Mouse (Mus musculus): ENCODE measurements around the gene Grip1. TPM values are rescaled to one million over a fixed set of nuclear protein-coding genes. Genes with fewer than 3 reads are reported as not detected.

Gene Grip1
- polyA plus RNA-seq, 1 experiment from 2014 or later: 18.5 TPM

DNA sequence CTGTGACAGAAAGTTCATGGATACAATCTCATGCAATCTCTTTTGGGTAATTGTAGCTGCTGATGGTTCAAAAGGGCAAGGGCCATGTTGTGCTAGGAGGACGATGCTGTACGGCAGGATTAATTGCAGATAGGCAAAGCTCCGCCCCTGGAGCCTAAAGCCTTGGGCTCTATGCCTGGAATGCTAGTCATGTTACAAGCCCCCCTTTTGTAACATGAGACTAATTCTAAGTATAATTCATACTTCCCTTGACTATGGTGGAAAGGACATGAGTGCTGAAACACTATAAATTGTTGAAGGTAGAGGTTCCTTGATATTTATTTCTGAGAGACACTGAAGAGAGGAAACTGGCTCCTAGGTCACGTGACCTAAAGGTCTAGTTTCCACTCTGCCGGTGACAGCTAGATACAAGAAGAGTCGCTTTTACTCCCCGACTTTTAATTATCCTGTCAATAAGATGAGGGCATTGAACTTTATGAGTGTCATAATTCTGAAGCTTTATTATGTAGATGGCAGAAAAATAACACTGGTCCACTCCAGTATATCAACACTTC, 399.0 kb downstream of the Grip1 start:
- no peak overlapping the region for H3K4me3 ChIP-seq (replicated peaks; ENCODE audit: low read length)
- ATAC-seq (ENCODE audit: low FRiP score) (no peak), DNase-seq (ENCODE audit: low spot score) (no peak)
- no peaks in the 10 kb centered on the region for H3K36me3 ChIP-seq (replicated peaks; ENCODE audit: control insufficient read depth, insufficient read depth)
- 87% methylated on average over 7 of the region's 7 CpGs for WGBS
- no peaks in the 10 kb centered on the region for H3K9me3 ChIP-seq (ENCODE audit: control insufficient read depth, low read length)
- no peak overlapping the region for H3K27ac ChIP-seq
- H3K4me2 ChIP-seq (replicated peaks): no peak overlapping the region
- H3K9ac ChIP-seq: no peak overlapping the region
- no peaks in the 10 kb centered on the region for H3K27me3 ChIP-seq (ENCODE audit: control insufficient read depth, insufficient read depth, low read length)
- no peaks in the 10 kb centered on the region for H3K4me1 ChIP-seq (replicated peaks; ENCODE audit: control insufficient read depth, insufficient read depth, low read length)

DNA sequence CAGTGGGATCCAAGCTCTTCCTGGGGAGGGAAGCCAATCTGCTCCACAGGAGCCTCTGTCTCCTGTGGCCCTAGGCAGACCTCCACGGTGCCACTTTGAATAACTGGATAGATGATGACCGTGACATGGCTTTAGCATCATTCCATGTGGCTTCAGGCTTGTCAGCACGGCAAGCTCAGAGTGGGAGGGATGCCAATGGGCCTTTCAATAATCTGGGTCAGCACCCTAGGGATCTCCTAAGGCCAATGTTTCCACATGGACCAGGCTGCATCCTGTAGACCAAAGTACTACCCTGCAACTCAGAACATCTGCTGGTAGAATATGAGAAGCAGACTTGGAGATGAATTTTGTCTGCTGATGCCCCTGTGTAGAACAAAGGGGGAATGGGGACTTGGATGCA, 414.1 kb downstream of the Grip1 start:
- no peaks in the 10 kb centered on the region for H3K4me1 ChIP-seq (replicated peaks; ENCODE audit: control insufficient read depth, insufficient read depth, low read length)
- H3K4me2 ChIP-seq (replicated peaks): no peak overlapping the region
- no peak overlapping the region for H3K27ac ChIP-seq
- H3K9me3 ChIP-seq (ENCODE audit: control insufficient read depth, low read length): peaks cover 28% of the 10 kb centered on the region
- no peak overlapping the region for H3K4me3 ChIP-seq (replicated peaks; ENCODE audit: low read length)
- DNase-seq (ENCODE audit: low spot score): no peak
- no peaks in the 10 kb centered on the region for H3K27me3 ChIP-seq (ENCODE audit: control insufficient read depth, insufficient read depth, low read length)
- no peaks in the 10 kb centered on the region for H3K36me3 ChIP-seq (replicated peaks; ENCODE audit: control insufficient read depth, insufficient read depth)
- WGBS: 50% methylated on average over 3 of the region's 3 CpGs
- no peak overlapping the region for H3K9ac ChIP-seq
- ATAC-seq (ENCODE audit: low FRiP score): no peak

DNA sequence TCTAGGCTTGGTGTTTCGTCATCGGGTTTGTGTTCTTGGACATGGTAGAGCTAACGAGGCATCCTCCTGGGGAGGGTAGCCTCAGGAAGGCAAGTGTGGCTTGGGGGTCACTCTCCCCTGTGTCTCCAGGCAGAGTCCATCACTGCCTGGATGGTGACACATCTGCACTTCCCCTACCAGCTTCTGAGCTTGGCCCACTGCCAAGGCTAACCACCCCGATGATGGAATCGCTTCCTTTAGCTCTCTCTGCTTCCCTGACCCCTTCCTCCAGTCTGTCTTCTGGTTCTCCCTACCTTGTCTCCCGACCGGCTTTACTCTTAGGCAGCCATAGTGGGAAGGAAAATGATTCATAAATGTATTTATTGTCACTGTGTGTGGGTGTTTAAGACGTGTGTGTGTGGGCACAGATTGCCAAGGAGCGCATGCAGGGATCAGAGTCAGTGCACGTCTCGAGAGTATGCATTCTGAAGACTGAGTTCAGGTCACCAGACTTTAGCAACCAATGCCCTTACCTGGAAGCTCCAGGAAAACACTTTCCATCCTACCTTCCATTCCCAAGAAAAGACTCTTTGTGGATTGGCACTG, 415.5 kb downstream of the Grip1 start:
- no peak for DNase-seq (ENCODE audit: low spot score)
- Histone ChIP-seq H3K9me3 (ENCODE audit: control insufficient read depth, low read length) (peaks cover 18% of the 10 kb centered on the region), H3K9ac (no peak overlapping the region), H3K36me3 (replicated peaks; ENCODE audit: control insufficient read depth, insufficient read depth) (no peaks in the 10 kb centered on the region), H3K27ac (no peak overlapping the region), H3K4me1 (replicated peaks; ENCODE audit: control insufficient read depth, insufficient read depth, low read length) (no peaks in the 10 kb centered on the region), H3K4me3 (replicated peaks; ENCODE audit: low read length) (no peak overlapping the region), H3K27me3 (ENCODE audit: control insufficient read depth, insufficient read depth, low read length) (no peaks in the 10 kb centered on the region), H3K4me2 (replicated peaks) (no peak overlapping the region)
- WGBS: 89% methylated on average over 11 of the region's 11 CpGs
- ATAC-seq (ENCODE audit: low FRiP score): no peak

DNA sequence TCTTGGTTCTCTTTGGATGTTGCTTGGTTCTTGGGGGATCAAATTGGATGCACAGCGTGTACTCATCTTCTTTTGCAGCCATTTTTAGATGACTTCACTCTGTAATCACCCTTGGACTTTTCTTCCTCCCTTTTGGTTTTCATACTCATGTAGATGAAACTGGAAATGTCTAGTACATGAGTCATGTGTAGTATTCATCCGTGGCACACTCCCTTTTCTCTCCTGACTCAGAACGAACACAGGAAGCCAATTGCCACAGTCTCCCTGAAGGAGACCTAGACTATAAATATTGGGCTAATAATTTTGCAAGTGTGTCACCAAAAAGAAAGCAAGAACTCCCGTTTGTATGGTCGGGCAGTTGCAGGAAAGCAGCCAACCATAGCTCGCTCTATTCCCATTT, 423.1 kb downstream of the Grip1 start:
- ATAC-seq (ENCODE audit: low FRiP score): no peak
- Histone ChIP-seq H3K4me3 (replicated peaks; ENCODE audit: low read length) (no peak overlapping the region), H3K9me3 (ENCODE audit: control insufficient read depth, low read length) (no peaks in the 10 kb centered on the region), H3K27ac (no peak overlapping the region), H3K36me3 (replicated peaks; ENCODE audit: control insufficient read depth, insufficient read depth) (no peaks in the 10 kb centered on the region), H3K4me2 (replicated peaks) (no peak overlapping the region), H3K9ac (no peak overlapping the region), H3K4me1 (replicated peaks; ENCODE audit: control insufficient read depth, insufficient read depth, low read length) (peaks cover 8% of the 10 kb centered on the region), H3K27me3 (ENCODE audit: control insufficient read depth, insufficient read depth, low read length) (no peaks in the 10 kb centered on the region)
- 90% methylated on average over 6 of the region's 6 CpGs for WGBS
- DNase-seq (ENCODE audit: low spot score): no peak

DNA sequence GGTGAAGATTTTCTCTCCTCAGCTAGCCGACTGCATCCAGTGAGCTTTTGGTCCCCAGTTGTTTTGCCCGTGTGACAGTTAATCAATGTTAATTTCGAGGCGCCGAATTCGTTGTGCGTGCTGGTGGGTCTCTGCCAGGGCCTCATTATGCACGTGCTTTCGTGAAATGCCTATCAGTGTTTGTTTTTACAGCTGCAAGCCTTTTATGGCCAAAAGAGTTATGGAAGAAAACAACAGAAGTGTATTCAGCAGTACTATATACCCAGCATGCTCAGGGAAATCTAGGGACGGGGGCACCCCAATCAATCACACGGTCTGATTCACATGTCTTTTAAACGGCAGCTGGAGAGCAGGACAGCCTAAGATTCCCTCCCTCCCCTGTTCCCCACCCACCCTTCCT, 424.7 kb downstream of the Grip1 start:
- no peaks in the 10 kb centered on the region for H3K36me3 ChIP-seq (replicated peaks; ENCODE audit: control insufficient read depth, insufficient read depth)
- H3K4me3 ChIP-seq (replicated peaks; ENCODE audit: low read length): no peak overlapping the region
- H3K27me3 ChIP-seq (ENCODE audit: control insufficient read depth, insufficient read depth, low read length): no peaks in the 10 kb centered on the region
- DNase-seq (ENCODE audit: low spot score) (no peak), ATAC-seq (ENCODE audit: low FRiP score) (no peak)
- H3K4me2 ChIP-seq (replicated peaks): peak overlapping the region; percentile 35
- 10% methylated on average over 12 of the region's 12 CpGs for WGBS
- no peaks in the 10 kb centered on the region for H3K9me3 ChIP-seq (ENCODE audit: control insufficient read depth, low read length)
- H3K4me1 ChIP-seq (replicated peaks; ENCODE audit: control insufficient read depth, insufficient read depth, low read length): peaks cover 8% of the 10 kb centered on the region
- peak overlapping the region; percentile 53; the same call in 1 of the 2 replicates for H3K27ac ChIP-seq
- H3K9ac ChIP-seq: no peak overlapping the region; the same call in 1 of the 2 replicates

DNA sequence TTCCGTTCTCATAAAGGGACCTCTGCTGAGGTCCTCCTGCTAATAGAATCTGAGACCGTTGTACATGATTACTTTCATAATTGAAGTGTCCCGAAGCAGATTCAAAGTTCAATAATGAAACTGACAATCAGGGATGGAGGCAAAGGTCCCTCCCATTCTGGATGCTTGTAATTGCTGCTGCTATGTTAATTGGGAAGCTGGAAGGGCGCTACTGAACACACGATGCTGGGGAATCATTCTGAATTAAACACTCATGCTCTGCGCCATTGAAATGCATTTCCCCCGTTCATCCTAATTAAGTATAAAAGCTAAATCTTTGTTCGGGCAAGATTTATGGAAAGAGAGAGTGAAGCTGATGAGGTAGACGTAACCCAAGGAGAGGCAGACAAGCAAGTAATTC, 431.0 kb downstream of the Grip1 start:
- Histone ChIP-seq H3K27ac (0 out of 2 replicates have a peak overlapping the region, but pooled peaks have one; percentile 18), H3K4me1 (replicated peaks; ENCODE audit: control insufficient read depth, insufficient read depth, low read length) (no peaks in the 10 kb centered on the region; the same call in 1 of the 2 replicates), H3K9ac (no peak overlapping the region), H3K4me3 (replicated peaks; ENCODE audit: low read length) (no peak overlapping the region), H3K27me3 (ENCODE audit: control insufficient read depth, insufficient read depth, low read length) (no peaks in the 10 kb centered on the region), H3K36me3 (replicated peaks; ENCODE audit: control insufficient read depth, insufficient read depth) (no peaks in the 10 kb centered on the region), H3K9me3 (ENCODE audit: control insufficient read depth, low read length) (no peaks in the 10 kb centered on the region), H3K4me2 (replicated peaks) (no peak overlapping the region)
- WGBS: 43% methylated on average over 9 of the region's 9 CpGs
- ATAC-seq (ENCODE audit: low FRiP score) (no peak), DNase-seq (ENCODE audit: low spot score) (no peak)

DNA sequence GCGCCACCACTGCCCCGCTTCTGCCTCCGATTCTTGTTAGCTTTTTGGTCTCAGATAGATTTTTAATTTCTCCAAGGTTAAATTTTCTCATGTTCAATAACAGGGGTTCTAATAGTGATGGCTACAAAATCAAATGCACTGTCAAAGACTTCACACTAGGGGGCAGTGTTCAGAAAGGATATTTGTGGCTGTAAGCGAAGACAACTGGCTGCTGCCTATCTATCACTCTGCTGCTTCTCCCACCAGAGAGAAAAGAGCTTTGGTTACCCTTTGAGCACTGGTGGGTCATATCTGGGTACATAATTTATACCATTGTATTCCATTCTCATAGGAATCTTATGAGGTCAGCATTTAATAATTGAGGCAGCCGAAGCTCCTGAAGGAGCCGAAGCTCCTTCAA, 431.9 kb downstream of the Grip1 start:
- Histone ChIP-seq H3K9me3 (ENCODE audit: control insufficient read depth, low read length) (no peaks in the 10 kb centered on the region), H3K4me1 (replicated peaks; ENCODE audit: control insufficient read depth, insufficient read depth, low read length) (no peaks in the 10 kb centered on the region; the same call in 1 of the 2 replicates), H3K27ac (no peak overlapping the region), H3K9ac (no peak overlapping the region), H3K4me2 (replicated peaks) (no peak overlapping the region), H3K27me3 (ENCODE audit: control insufficient read depth, insufficient read depth, low read length) (no peaks in the 10 kb centered on the region), H3K36me3 (replicated peaks; ENCODE audit: control insufficient read depth, insufficient read depth) (no peaks in the 10 kb centered on the region), H3K4me3 (replicated peaks; ENCODE audit: low read length) (no peak overlapping the region)
- DNase-seq (ENCODE audit: low spot score) (peak; percentile 49), ATAC-seq (ENCODE audit: low FRiP score) (no peak)
- WGBS: 68% methylated on average over 6 of the region's 6 CpGs

DNA sequence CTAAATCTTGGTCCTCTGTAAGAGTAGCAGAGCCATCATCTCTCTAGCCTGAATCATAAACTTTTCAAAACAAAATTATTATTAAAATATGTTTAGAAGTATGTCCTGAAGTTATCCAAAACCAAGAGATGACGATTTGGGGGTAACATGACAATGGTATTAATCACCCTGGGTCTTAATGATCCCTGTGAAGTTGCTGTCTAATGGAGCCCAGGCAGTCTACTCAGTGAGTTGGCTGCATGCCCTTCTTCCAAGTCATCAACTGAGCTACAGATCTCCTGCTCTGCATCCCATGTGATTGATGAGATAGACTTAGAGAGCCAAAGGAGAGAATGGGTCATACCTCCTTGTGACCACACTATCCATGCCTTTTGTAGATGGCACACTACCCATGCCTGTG, 433.1 kb downstream of the Grip1 start:
- DNase-seq (ENCODE audit: low spot score): no peak
- Histone ChIP-seq H3K27me3 (ENCODE audit: control insufficient read depth, insufficient read depth, low read length) (no peaks in the 10 kb centered on the region), H3K4me3 (replicated peaks; ENCODE audit: low read length) (no peak overlapping the region), H3K9me3 (ENCODE audit: control insufficient read depth, low read length) (peaks cover 8% of the 10 kb centered on the region; the same call in 1 of the 2 replicates), H3K9ac (no peak overlapping the region), H3K27ac (no peak overlapping the region), H3K36me3 (replicated peaks; ENCODE audit: control insufficient read depth, insufficient read depth) (no peaks in the 10 kb centered on the region), H3K4me2 (replicated peaks) (no peak overlapping the region), H3K4me1 (replicated peaks; ENCODE audit: control insufficient read depth, insufficient read depth, low read length) (no peaks in the 10 kb centered on the region; the same call in 1 of the 2 replicates)
- 74% methylated on average over 1 of the region's 1 CpGs for WGBS
- no peak for ATAC-seq (ENCODE audit: low FRiP score)

DNA sequence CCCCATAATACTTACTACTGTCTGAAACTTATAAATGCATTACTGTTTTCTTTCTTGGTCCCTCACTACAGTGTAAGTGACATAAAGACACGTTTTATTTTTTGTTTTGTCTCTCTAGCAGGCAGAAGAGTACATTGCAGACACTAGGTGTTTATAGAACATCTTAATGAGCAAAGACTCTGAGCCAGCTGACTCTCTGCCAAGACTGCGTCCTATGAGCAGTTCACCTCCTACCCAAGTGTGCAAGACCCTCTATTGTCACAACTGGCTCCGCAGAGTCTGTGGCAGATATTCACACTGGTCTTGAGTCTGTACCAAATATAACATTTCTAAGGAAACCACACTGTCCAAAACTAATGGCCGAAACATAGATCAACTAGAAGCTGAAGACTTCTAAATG, 449.1 kb downstream of the Grip1 start:
- H3K27ac ChIP-seq: no peak overlapping the region
- H3K36me3 ChIP-seq (replicated peaks; ENCODE audit: control insufficient read depth, insufficient read depth): no peaks in the 10 kb centered on the region
- no peak overlapping the region for H3K9ac ChIP-seq
- H3K9me3 ChIP-seq (ENCODE audit: control insufficient read depth, low read length): peaks cover 4% of the 10 kb centered on the region
- H3K27me3 ChIP-seq (ENCODE audit: control insufficient read depth, insufficient read depth, low read length): no peaks in the 10 kb centered on the region
- no peak overlapping the region for H3K4me3 ChIP-seq (replicated peaks; ENCODE audit: low read length)
- ATAC-seq (ENCODE audit: low FRiP score) (no peak), DNase-seq (ENCODE audit: low spot score) (no peak)
- 63% methylated on average over 4 of the region's 4 CpGs for WGBS
- no peak overlapping the region for H3K4me2 ChIP-seq (replicated peaks)
- H3K4me1 ChIP-seq (replicated peaks; ENCODE audit: control insufficient read depth, insufficient read depth, low read length): no peaks in the 10 kb centered on the region

All from hindbrain, embryonic 14.5 days (tissue).